In the genomic region with DNA sequence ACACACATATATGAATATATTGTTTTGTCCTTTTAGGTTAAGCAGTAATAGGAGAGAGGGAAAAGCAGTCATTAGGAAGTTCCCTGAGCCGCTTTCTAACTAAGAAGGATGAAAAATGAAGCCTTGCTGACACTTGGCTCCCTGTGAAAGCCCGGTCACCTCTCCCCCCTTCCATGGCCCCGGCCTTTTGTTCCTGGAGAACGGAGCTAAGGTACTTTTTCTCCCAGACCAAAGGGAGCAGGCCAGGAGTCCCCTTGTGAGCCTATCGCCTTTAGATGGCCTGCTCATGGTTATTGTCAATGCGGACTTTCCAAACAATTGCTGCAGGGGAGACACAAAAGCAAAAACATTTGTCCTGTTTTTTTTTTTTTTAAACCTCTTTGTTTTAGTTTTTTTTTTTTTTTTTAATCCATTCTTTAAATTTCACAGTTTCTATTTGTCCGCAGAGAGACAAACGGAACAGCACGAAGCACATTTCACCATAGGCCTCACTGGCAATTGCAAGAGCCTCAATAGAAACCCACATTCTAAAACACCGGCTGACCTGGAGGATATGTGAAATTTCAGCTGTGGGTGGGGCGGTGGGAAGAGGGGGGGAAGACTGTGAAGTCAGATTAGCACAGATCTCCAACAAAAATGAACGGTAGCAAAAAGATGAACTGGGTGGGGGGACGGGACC, we compare ENCODE assay signal across 10 mouse cellular contexts.
DNase-seq lines count a peak whose midpoint lies in the region; ATAC-seq and TF ChIP-seq lines count a peak whose summit lies in the region.
"Had no signal": no experiment of that assay in that cellular context is flagged by ENCODE, and none has a peak within 500 bp of the region (broad histone marks: within the 10 kb centered on the region; RNA-seq: fewer than 3 reads in every experiment).

No protein-coding gene starts in this region.

- no peak overlapping the region for H3K4me2 ChIP-seq in hindbrain, postnatal 0 days (ENCODE audit: low read depth, low read length)
- H3K4me2 ChIP-seq in embryonic facial prominence, embryonic 11.5 days (ENCODE audit: low read depth, low read length), result no peak overlapping the region; the same call in 1 of the 2 replicates
- peak overlapping the region; percentile 96 for H3K4me2 ChIP-seq in hindbrain, embryonic 12.5 days (replicated peaks)
- H3K4me2 ChIP-seq in midbrain, embryonic 16.5 days (ENCODE audit: low read length), result peak overlapping the region; percentile 96

- H3K27ac ChIP-seq in hindbrain, embryonic 10.5 days, result peak overlapping the region; percentile 98
- no peak overlapping the region for H3K27ac ChIP-seq in hindbrain, postnatal 0 days
- H3K27ac ChIP-seq in embryonic facial prominence, embryonic 11.5 days (replicated peaks; ENCODE audit: low read depth, low read length), result 0 out of 2 replicates have a peak overlapping the region, but pooled peaks have one; percentile 15
- peak overlapping the region; percentile 100 for H3K27ac ChIP-seq in hindbrain, embryonic 12.5 days
- H3K27ac ChIP-seq in midbrain, embryonic 16.5 days (ENCODE audit: low read length), result peak overlapping the region; percentile 100

- no peak overlapping the region for H3K9ac ChIP-seq in hindbrain, postnatal 0 days (replicated peaks; ENCODE audit: low read length)
- H3K9ac ChIP-seq in embryonic facial prominence, embryonic 11.5 days (replicated peaks; ENCODE audit: low read length), result peak overlapping the region; percentile 22; the same call in 1 of the 2 replicates
- H3K9ac ChIP-seq in hindbrain, embryonic 12.5 days, result peak overlapping the region; percentile 64
- peak overlapping the region; percentile 69 for H3K9ac ChIP-seq in midbrain, embryonic 16.5 days (ENCODE audit: low read depth, low read length)

- ATAC-seq in hindbrain, postnatal 0 days, result no peak
- ATAC-seq in embryonic facial prominence, embryonic 11.5 days (replicated peaks; ENCODE audit: insufficient number of reproducible peaks, low FRiP score, low TSS enrichment, low read depth), result no peak
- no peak for ATAC-seq in hindbrain, embryonic 12.5 days (ENCODE audit: low FRiP score)
- no peak for ATAC-seq in midbrain, embryonic 16.5 days

- H3K4me1 ChIP-seq in hindbrain, embryonic 10.5 days (replicated peaks), result peaks cover 100% of the 10 kb centered on the region
- H3K4me1 ChIP-seq in hindbrain, postnatal 0 days (ENCODE audit: insufficient read depth, low read length), result no peaks in the 10 kb centered on the region
- peaks cover 18% of the 10 kb centered on the region for H3K4me1 ChIP-seq in embryonic facial prominence, embryonic 11.5 days (ENCODE audit: control insufficient read depth, insufficient read depth, low read length)
- H3K4me1 ChIP-seq in hindbrain, embryonic 12.5 days, result peaks cover 88% of the 10 kb centered on the region
- H3K4me1 ChIP-seq in midbrain, embryonic 16.5 days (ENCODE audit: control insufficient read depth, insufficient read depth, low read length), result peaks cover 56% of the 10 kb centered on the region

- H3K36me3 ChIP-seq in hindbrain, embryonic 10.5 days, result no peaks in the 10 kb centered on the region
- no peaks in the 10 kb centered on the region for H3K36me3 ChIP-seq in hindbrain, postnatal 0 days (ENCODE audit: insufficient read depth, low read length)
- no peaks in the 10 kb centered on the region for H3K36me3 ChIP-seq in embryonic facial prominence, embryonic 11.5 days (replicated peaks; ENCODE audit: control insufficient read depth, insufficient read depth, low read depth, low read length)
- H3K36me3 ChIP-seq in hindbrain, embryonic 12.5 days, result no peaks in the 10 kb centered on the region
- H3K36me3 ChIP-seq in midbrain, embryonic 16.5 days (ENCODE audit: control insufficient read depth, insufficient read depth, low read length), result no peaks in the 10 kb centered on the region

- DNase-seq in hindbrain, embryonic 10.5 days (ENCODE audit: low spot score), result peak; percentile 70
- DNase-seq in hindbrain, postnatal 0 days (ENCODE audit: low spot score), result no peak
- DNase-seq in embryonic facial prominence, embryonic 11.5 days (ENCODE audit: low spot score), result no peak
- DNase-seq in cerebellum, adult 9-10 months, result no peak
- no peak for DNase-seq in MN1 (ENCODE audit: low spot score)
- no peak for DNase-seq in adipocyte (ENCODE audit: low spot score)
- DNase-seq: gastrocnemius, postnatal 10 days; liver had no signal

- 9% methylated on average over 13 of the region's 13 CpGs for WGBS in hindbrain, embryonic 10.5 days
- 49% methylated on average over 13 of the region's 13 CpGs for WGBS in hindbrain, postnatal 0 days
- 16% methylated on average over 13 of the region's 13 CpGs for WGBS in embryonic facial prominence, embryonic 11.5 days
- 11% methylated on average over 13 of the region's 13 CpGs for WGBS in hindbrain, embryonic 12.5 days
- WGBS in midbrain, embryonic 16.5 days, result 21% methylated on average over 13 of the region's 13 CpGs

- H3K4me3 ChIP-seq in hindbrain, embryonic 10.5 days, result peak overlapping the region; percentile 29
- no peak overlapping the region for H3K4me3 ChIP-seq in hindbrain, postnatal 0 days (ENCODE audit: low read length)
- H3K4me3 ChIP-seq in embryonic facial prominence, embryonic 11.5 days (ENCODE audit: low read depth, low read length), result no peak overlapping the region
- no peak overlapping the region; the same call in 1 of the 2 replicates for H3K4me3 ChIP-seq in hindbrain, embryonic 12.5 days
- peak overlapping the region; percentile 18 for H3K4me3 ChIP-seq in midbrain, embryonic 16.5 days (ENCODE audit: low read depth, low read length)

- TF ChIP-seq CTCF in hindbrain, postnatal 0 days (IDR thresholded peaks at IDR 0.05; ENCODE audit: low read depth), result no peak

- H3K27me3 ChIP-seq in hindbrain, embryonic 10.5 days (ENCODE audit: insufficient read depth, poor library complexity, severe bottlenecking), result no peaks in the 10 kb centered on the region
- peaks cover 23% of the 10 kb centered on the region for H3K27me3 ChIP-seq in hindbrain, postnatal 0 days (ENCODE audit: insufficient read depth, low read length)
- H3K27me3 ChIP-seq in embryonic facial prominence, embryonic 11.5 days (ENCODE audit: control insufficient read depth, insufficient read depth, low read length), result no peaks in the 10 kb centered on the region
- H3K27me3 ChIP-seq in hindbrain, embryonic 12.5 days, result peaks cover 2% of the 10 kb centered on the region; the same call in 1 of the 2 replicates
- no peaks in the 10 kb centered on the region for H3K27me3 ChIP-seq in midbrain, embryonic 16.5 days (ENCODE audit: control insufficient read depth, insufficient read depth, low read depth, low read length)

- H3K9me3 ChIP-seq in hindbrain, embryonic 10.5 days, result no peaks in the 10 kb centered on the region
- H3K9me3 ChIP-seq in hindbrain, postnatal 0 days (ENCODE audit: low read length), result no peaks in the 10 kb centered on the region
- H3K9me3 ChIP-seq in embryonic facial prominence, embryonic 11.5 days (replicated peaks; ENCODE audit: control insufficient read depth, low read length), result no peaks in the 10 kb centered on the region
- H3K9me3 ChIP-seq in hindbrain, embryonic 12.5 days (replicated peaks), result no peaks in the 10 kb centered on the region
- H3K9me3 ChIP-seq in midbrain, embryonic 16.5 days (replicated peaks; ENCODE audit: control insufficient read depth, low read length, poor library complexity, severe bottlenecking), result no peaks in the 10 kb centered on the region

Comparison
In these comparisons a context has a peak if more than half of its experiments do, and no peak if none do; other contexts are left out.
1. H3K4me3 ChIP-seq: peak in hindbrain, embryonic 10.5 days (single experiment) and midbrain, embryonic 16.5 days (single experiment); none in hindbrain, postnatal 0 days (single experiment), embryonic facial prominence, embryonic 11.5 days (single experiment) and hindbrain, embryonic 12.5 days (single experiment).
2. H3K4me2 ChIP-seq: peak in hindbrain, embryonic 12.5 days (single experiment) and midbrain, embryonic 16.5 days (single experiment); none in hindbrain, postnatal 0 days (single experiment) and embryonic facial prominence, embryonic 11.5 days (single experiment).